Mouse (Mus musculus) layer of hippocampus, adult 9-10 months (tissue): ENCODE measurements around the gene Edar.
A peak's percentile ranks its signal among the peaks of the same experiment; 100 is the strongest.

Source experiments
- DNase-seq: peaks from one replicate; pipeline ENCODE4 v3.0.0; 2022; ENCODE audit warnings: low spot score

Gene Edar

GRCm38 (mm10) chr10:58601946-58602345 is 73.5 kb downstream of the Edar start:
- no peak for DNase-seq

GRCm38 (mm10) chr10:58601431-58601901 is 74.0 kb downstream of the Edar start:
- DNase-seq: peak; percentile 16

- DNase-seq: no peak
These were observed 74.5 kb downstream of the Edar start for GRCm38 (mm10) chr10:58600983-58601382.

GRCm38 (mm10) chr10:58600151-58600550 is 75.3 kb downstream of the Edar start:
- no peak for DNase-seq

GRCm38 (mm10) chr10:58595821-58596220 is 79.6 kb downstream of the Edar start:
- DNase-seq: no peak

GRCm38 (mm10) chr10:58595197-58595596 is 80.3 kb downstream of the Edar start:
- DNase-seq: no peak

GRCm38 (mm10) chr10:58594486-58594885 is 81.0 kb downstream of the Edar start:
- DNase-seq: no peak

- DNase-seq: no peak
These were observed 89.8 kb downstream of the Edar start for GRCm38 (mm10) chr10:58585427-58586223.

- DNase-seq: no peak
These were observed 114.9 kb downstream of the Edar start for GRCm38 (mm10) chr10:58560521-58560920.

- peak; percentile 38 for DNase-seq
These were observed 115.6 kb downstream of the Edar start for GRCm38 (mm10) chr10:58559901-58560300.

- no peak for DNase-seq
These were observed 116.4 kb downstream of the Edar start for GRCm38 (mm10) chr10:58559098-58559497.

GRCm38 (mm10) chr10:58554693-58555387 is 120.6 kb downstream of the Edar start:
- no peak for DNase-seq
